ENCODE assay signal across 8 mouse cellular contexts in genomic region chr6:72344396-72345073, GRCm38 (mm10). TPM values are rescaled to one million over a fixed set of nuclear protein-coding genes. Genes with fewer than 3 reads are reported as not detected.
DNase-seq lines count a peak whose midpoint lies in the region; ATAC-seq and TF ChIP-seq lines count a peak whose summit lies in the region.

No protein-coding gene starts in this region.

- no peak overlapping the region for H3K27ac ChIP-seq in embryonic facial prominence, embryonic 12.5 days
- peak overlapping the region; percentile 61 for H3K27ac ChIP-seq in intestine, embryonic 16.5 days (ENCODE audit: low read length)
- no peak overlapping the region for H3K27ac ChIP-seq in olfactory bulb, adult 2 months (ENCODE audit: insufficient read depth, low read depth, low read length)

- TF ChIP-seq CTCF in lung, adult 2 months (IDR thresholded peaks at IDR 0.05; ENCODE audit: insufficient read depth, low read length), result no peak
- no peak for TF ChIP-seq CTCF in olfactory bulb, adult 2 months (IDR thresholded peaks at IDR 0.05; ENCODE audit: insufficient read depth, low read depth, low read length)

- H3K9ac ChIP-seq in embryonic facial prominence, embryonic 12.5 days, result peak overlapping the region; percentile 91
- H3K9ac ChIP-seq in intestine, embryonic 16.5 days (ENCODE audit: low read depth, low read length), result peak overlapping the region; percentile 89

- peak overlapping the region; percentile 68 for H3K4me3 ChIP-seq in lung, adult 2 months (replicated peaks; ENCODE audit: extremely low read depth, low read depth, low read length)
- H3K4me3 ChIP-seq in embryonic facial prominence, embryonic 12.5 days, result peak overlapping the region; percentile 89
- H3K4me3 ChIP-seq in intestine, embryonic 16.5 days (ENCODE audit: low read length), result peak overlapping the region; percentile 93
- peak overlapping the region; percentile 92 for H3K4me3 ChIP-seq in olfactory bulb, adult 2 months (ENCODE audit: insufficient read depth, low read depth, low read length)

- H3K9me3 ChIP-seq in embryonic facial prominence, embryonic 12.5 days, result no peaks in the 10 kb centered on the region
- H3K9me3 ChIP-seq in intestine, embryonic 16.5 days (ENCODE audit: control insufficient read depth, low read length), result no peaks in the 10 kb centered on the region

- H3K36me3 ChIP-seq in embryonic facial prominence, embryonic 12.5 days, result peaks cover 13% of the 10 kb centered on the region
- peaks cover 5% of the 10 kb centered on the region; the same call in 1 of the 2 replicates for H3K36me3 ChIP-seq in intestine, embryonic 16.5 days (ENCODE audit: control insufficient read depth, insufficient read depth, low read length)

- H3K4me2 ChIP-seq in embryonic facial prominence, embryonic 12.5 days (replicated peaks), result peak overlapping the region; percentile 94
- H3K4me2 ChIP-seq in intestine, embryonic 16.5 days (ENCODE audit: low read depth, low read length), result peak overlapping the region; percentile 94

- no peak for TF ChIP-seq POLR2A in lung, adult 2 months (IDR thresholded peaks at IDR 0.05; ENCODE audit: borderline replicate concordance, extremely low read depth, low read depth, low read length)
- TF ChIP-seq POLR2A in olfactory bulb, adult 2 months (IDR thresholded peaks at IDR 0.05; ENCODE audit: insufficient read depth, low read depth, low read length), result no peak

- no peak for DNase-seq in lung, adult 2 months
- no peak for DNase-seq in lung, postnatal 14 days
- no peak for DNase-seq in spleen, adult 18-20 months
- DNase-seq in gastrocnemius, postnatal 14 days, result no peak
- DNase-seq in left cerebral cortex, adult 8-10 months (ENCODE audit: low spot score in 2 of 2), result no peak

- no peaks in the 10 kb centered on the region for H3K27me3 ChIP-seq in embryonic facial prominence, embryonic 12.5 days
- no peaks in the 10 kb centered on the region for H3K27me3 ChIP-seq in intestine, embryonic 16.5 days (replicated peaks; ENCODE audit: control insufficient read depth, insufficient read depth, low read length)

- H3K4me1 ChIP-seq in lung, adult 2 months (ENCODE audit: control insufficient read depth, insufficient read depth, low read length), result peaks cover 14% of the 10 kb centered on the region
- peaks cover 21% of the 10 kb centered on the region for H3K4me1 ChIP-seq in embryonic facial prominence, embryonic 12.5 days
- peaks cover 20% of the 10 kb centered on the region for H3K4me1 ChIP-seq in intestine, embryonic 16.5 days (ENCODE audit: control insufficient read depth, insufficient read depth, low read length)
- peaks cover 7% of the 10 kb centered on the region for H3K4me1 ChIP-seq in olfactory bulb, adult 2 months (ENCODE audit: control insufficient read depth, insufficient read depth, low read length)

- no peak for ATAC-seq in embryonic facial prominence, embryonic 12.5 days (ENCODE audit: insufficient number of reproducible peaks, insufficient read depth, low FRiP score, low TSS enrichment)
- peak; percentile 61 for ATAC-seq in intestine, embryonic 16.5 days

- WGBS in lung, adult 2 months, result under 1% methylated on average over 42 of the region's 42 CpGs
- WGBS in embryonic facial prominence, embryonic 12.5 days, result under 1% methylated on average over 42 of the region's 42 CpGs
- under 1% methylated on average over 42 of the region's 42 CpGs for WGBS in intestine, embryonic 16.5 days
- WGBS in olfactory bulb, adult 2 months, result under 1% methylated on average over 42 of the region's 42 CpGs

- intact Hi-C loops in gastrocnemius, postnatal 14 days (cut with DNase I; ENCODE audit: low total_unique reads), result no loop called here

RNA-seq across cellular contexts. Expression of gene Usp39, which starts 0.4 kb away (rescaled TPM):
- polyA plus RNA-seq in lung, adult 2 months (2012; rRNA removed), result 20.0 and 21.8 TPM in 2 replicates
- polyA plus RNA-seq in embryonic facial prominence, embryonic 12.5 days (2016; fragmentation: Nextera tagmentation; extraction: Ambion mirVana), result 64.5 and 67.4 TPM in 2 replicates
- 30.0 and 33.0 TPM in 2 replicates for polyA plus RNA-seq in intestine, embryonic 16.5 days (2015; fragmentation: Nextera tagmentation; extraction: Ambion mirVana)
- polyA plus RNA-seq in olfactory bulb, adult 2 months (2012; ENCODE audit: insufficient read depth, insufficient read length, low replicate concordance, missing spikeins), result not detected in 2 replicates
- total RNA-seq in gastrocnemius, postnatal 14 days (2021), result 10 to 100 TPM; 16.7 to 17.2 TPM
- total RNA-seq in left cerebral cortex, adult 8-10 months (2022), result 10 to 100 TPM; 29.6 to 33.2 (median 32.1) TPM

RNA-seq across cellular contexts. Expression of gene 0610030E20Rik, which starts 2.6 kb away (rescaled TPM):
- polyA plus RNA-seq in lung, adult 2 months (2012; rRNA removed), result 19.3 and 21.3 TPM in 2 replicates
- 30.0 and 33.0 TPM in 2 replicates for polyA plus RNA-seq in embryonic facial prominence, embryonic 12.5 days (2016; fragmentation: Nextera tagmentation; extraction: Ambion mirVana)
- 27.6 and 27.7 TPM in 2 replicates for polyA plus RNA-seq in intestine, embryonic 16.5 days (2015; fragmentation: Nextera tagmentation; extraction: Ambion mirVana)
- polyA plus RNA-seq in olfactory bulb, adult 2 months (2012; ENCODE audit: insufficient read depth, insufficient read length, low replicate concordance, missing spikeins), result not detected in 2 replicates
- total RNA-seq in gastrocnemius, postnatal 14 days (2021), result 10 to 100 TPM; 11.4 TPM
- 10 to 100 TPM; 14.7 to 19.1 (median 17.6) TPM for total RNA-seq in left cerebral cortex, adult 8-10 months (2022)

RNA-seq across cellular contexts. Expression of gene Tmem150a, which starts 10.7 kb away (rescaled TPM):
- 60.7 and 71.8 TPM in 2 replicates for polyA plus RNA-seq in lung, adult 2 months (2012; rRNA removed)
- polyA plus RNA-seq in embryonic facial prominence, embryonic 12.5 days (2016; fragmentation: Nextera tagmentation; extraction: Ambion mirVana), result 8.9 and 9.7 TPM in 2 replicates
- 16.4 and 18.0 TPM in 2 replicates for polyA plus RNA-seq in intestine, embryonic 16.5 days (2015; fragmentation: Nextera tagmentation; extraction: Ambion mirVana)
- not detected in 2 replicates for polyA plus RNA-seq in olfactory bulb, adult 2 months (2012; ENCODE audit: insufficient read depth, insufficient read length, low replicate concordance, missing spikeins)
- 10 to 100 TPM in 1 of 2 experiments, 1 to 10 TPM in 1; 9.1 to 12.5 TPM for total RNA-seq in gastrocnemius, postnatal 14 days (2021)
- total RNA-seq in left cerebral cortex, adult 8-10 months (2022), result 10 to 100 TPM in 2 of 4 experiments, 1 to 10 TPM in 2; 8.9 to 12.8 (median 10.7) TPM

RNA-seq across cellular contexts. Expression of gene Rnf181, which starts 22.2 kb away (rescaled TPM):
- 96.8 and 123 TPM in 2 replicates for polyA plus RNA-seq in lung, adult 2 months (2012; rRNA removed)
- 80.2 and 88.0 TPM in 2 replicates for polyA plus RNA-seq in embryonic facial prominence, embryonic 12.5 days (2016; fragmentation: Nextera tagmentation; extraction: Ambion mirVana)
- polyA plus RNA-seq in intestine, embryonic 16.5 days (2015; fragmentation: Nextera tagmentation; extraction: Ambion mirVana), result 159 and 162 TPM in 2 replicates
- not detected in 2 replicates for polyA plus RNA-seq in olfactory bulb, adult 2 months (2012; ENCODE audit: insufficient read depth, insufficient read length, low replicate concordance, missing spikeins)
- 10 to 100 TPM; 31.2 to 31.7 TPM for total RNA-seq in gastrocnemius, postnatal 14 days (2021)
- 10 to 100 TPM; 76.4 to 85.1 (median 81.5) TPM for total RNA-seq in left cerebral cortex, adult 8-10 months (2022)

RNA-seq across cellular contexts. Expression of gene Vamp5, which starts 35.7 kb away (rescaled TPM):
- polyA plus RNA-seq in lung, adult 2 months (2012; rRNA removed), result 74.6 and 91.7 TPM in 2 replicates
- polyA plus RNA-seq in embryonic facial prominence, embryonic 12.5 days (2016; fragmentation: Nextera tagmentation; extraction: Ambion mirVana), result 14.5 and 19.9 TPM in 2 replicates
- 17.3 and 17.8 TPM in 2 replicates for polyA plus RNA-seq in intestine, embryonic 16.5 days (2015; fragmentation: Nextera tagmentation; extraction: Ambion mirVana)
- polyA plus RNA-seq in olfactory bulb, adult 2 months (2012; ENCODE audit: insufficient read depth, insufficient read length, low replicate concordance, missing spikeins), result not detected in 2 replicates
- 10 to 100 TPM; 60.9 to 79.6 TPM for total RNA-seq in gastrocnemius, postnatal 14 days (2021)
- total RNA-seq in left cerebral cortex, adult 8-10 months (2022), result 1 to 10 TPM; 4.4 to 8.6 (median 6.9) TPM
